Mouse (Mus musculus): Measurements from ENCODE around the gene Ttc28. TPM values are rescaled to one million over a fixed set of nuclear protein-coding genes. Genes with fewer than 3 reads are reported as not detected.
A peak's percentile ranks its signal among the peaks of the same experiment; 100 is the strongest.

Ttc28 gene
- polyA plus RNA-seq, 1 experiment = 4.8 TPM

- H3K4me3 ChIP-seq (ENCODE audit: control insufficient read depth, insufficient read depth, low read length) = no peak overlapping the region
- 78% methylated on average over 13 of the region's 13 CpGs for WGBS
- no peak for DNase-seq
- peak overlapping the region; percentile 45; the same call in 1 of the 2 replicates for H3K27ac ChIP-seq (ENCODE audit: control insufficient read depth, insufficient read depth, low read length)
- no peaks in the 10 kb centered on the region for H3K36me3 ChIP-seq (ENCODE audit: control insufficient read depth, insufficient read depth, low read length)
- TF ChIP-seq POLR2A (IDR thresholded peaks at IDR 0.05; ENCODE audit: control insufficient read depth, extremely low read depth, insufficient read depth, low read length, poor library complexity) = no peak
- TF ChIP-seq CTCF (IDR thresholded peaks at IDR 0.05; ENCODE audit: borderline replicate concordance, control insufficient read depth, extremely low read depth, insufficient read depth, low read length, poor library complexity) = no peak
- no peaks in the 10 kb centered on the region for H3K27me3 ChIP-seq (ENCODE audit: control insufficient read depth, insufficient read depth, low read length)
- peaks cover 16% of the 10 kb centered on the region for H3K4me1 ChIP-seq (replicated peaks; ENCODE audit: control insufficient read depth, insufficient read depth, low read length)
Measured at GRCm38 (mm10) chr5:111261733-111262573, 382.4 kb downstream of the Ttc28 start.

GRCm38 (mm10) chr5:111262574-111263239 lies 383.1 kb downstream of the Ttc28 start:
- 56% methylated on average over 11 of the region's 11 CpGs for WGBS
- Histone ChIP-seq H3K4me1 (replicated peaks; ENCODE audit: control insufficient read depth, insufficient read depth, low read length) (peaks cover 16% of the 10 kb centered on the region), H3K27ac (ENCODE audit: control insufficient read depth, insufficient read depth, low read length) (peak overlapping the region; percentile 45; the same call in 1 of the 2 replicates), H3K4me3 (ENCODE audit: control insufficient read depth, insufficient read depth, low read length) (no peak overlapping the region), H3K36me3 (ENCODE audit: control insufficient read depth, insufficient read depth, low read length) (no peaks in the 10 kb centered on the region), H3K27me3 (ENCODE audit: control insufficient read depth, insufficient read depth, low read length) (no peaks in the 10 kb centered on the region)
- no peak for DNase-seq
- no peak for TF ChIP-seq CTCF (IDR thresholded peaks at IDR 0.05; ENCODE audit: borderline replicate concordance, control insufficient read depth, extremely low read depth, insufficient read depth, low read length, poor library complexity)
- TF ChIP-seq POLR2A (IDR thresholded peaks at IDR 0.05; ENCODE audit: control insufficient read depth, extremely low read depth, insufficient read depth, low read length, poor library complexity) = no peak

DNA sequence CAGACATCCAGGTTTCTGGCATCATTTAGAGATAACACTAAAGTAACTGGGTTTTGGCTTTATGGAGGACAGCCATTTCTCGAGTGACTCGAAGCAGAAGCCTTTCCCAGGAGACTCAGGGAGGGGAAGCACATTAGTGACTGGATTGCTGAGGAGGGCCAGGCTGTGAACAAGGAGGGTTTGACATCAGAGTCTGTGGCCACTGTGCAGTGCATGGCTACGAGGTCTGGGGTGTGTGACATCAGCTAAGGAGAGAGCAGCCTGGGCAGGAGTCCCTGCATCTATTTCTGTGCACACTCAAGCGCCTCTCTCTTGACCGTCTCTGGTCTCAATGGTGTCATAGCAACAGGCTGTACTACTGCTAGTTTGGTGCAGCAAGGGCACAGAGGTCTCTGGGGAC lies 383.8 kb downstream of the Ttc28 start:
- WGBS = 83% methylated on average over 5 of the region's 5 CpGs
- peaks cover 16% of the 10 kb centered on the region for H3K4me1 ChIP-seq (replicated peaks; ENCODE audit: control insufficient read depth, insufficient read depth, low read length)
- DNase-seq = no peak
- no peak overlapping the region for H3K27ac ChIP-seq (ENCODE audit: control insufficient read depth, insufficient read depth, low read length)
- H3K36me3 ChIP-seq (ENCODE audit: control insufficient read depth, insufficient read depth, low read length) = no peaks in the 10 kb centered on the region
- no peaks in the 10 kb centered on the region for H3K27me3 ChIP-seq (ENCODE audit: control insufficient read depth, insufficient read depth, low read length)
- H3K4me3 ChIP-seq (ENCODE audit: control insufficient read depth, insufficient read depth, low read length) = no peak overlapping the region
- no peak for TF ChIP-seq POLR2A (IDR thresholded peaks at IDR 0.05; ENCODE audit: control insufficient read depth, extremely low read depth, insufficient read depth, low read length, poor library complexity)
- no peak for TF ChIP-seq CTCF (IDR thresholded peaks at IDR 0.05; ENCODE audit: borderline replicate concordance, control insufficient read depth, extremely low read depth, insufficient read depth, low read length, poor library complexity)

GRCm38 (mm10) chr5:111264488-111264887 lies 384.9 kb downstream of the Ttc28 start:
- WGBS = 91% methylated on average over 7 of the region's 7 CpGs
- Histone ChIP-seq H3K4me1 (replicated peaks; ENCODE audit: control insufficient read depth, insufficient read depth, low read length) (peaks cover 16% of the 10 kb centered on the region), H3K27ac (ENCODE audit: control insufficient read depth, insufficient read depth, low read length) (no peak overlapping the region)

DNA sequence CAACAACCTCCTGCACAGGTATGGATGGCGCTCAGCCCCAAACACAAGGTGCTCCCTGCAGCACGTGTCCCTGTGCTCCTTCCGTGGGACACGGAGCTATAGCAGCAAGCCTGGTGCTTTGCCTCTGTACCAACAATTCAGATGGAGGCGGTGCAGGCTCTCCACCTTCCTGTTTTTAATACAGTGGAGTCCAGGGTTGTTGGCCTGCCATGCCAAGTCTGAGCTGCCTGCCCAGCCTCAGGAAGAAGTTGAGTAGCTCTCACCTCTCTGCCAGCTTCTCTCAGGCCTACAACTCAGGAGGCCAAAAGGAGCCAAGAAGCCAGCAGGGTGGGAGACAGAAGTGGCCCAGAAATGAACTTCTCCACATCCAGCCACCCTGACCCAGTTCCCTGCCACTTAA lies 387.1 kb downstream of the Ttc28 start:
- H3K27me3 ChIP-seq (ENCODE audit: control insufficient read depth, insufficient read depth, low read length) = no peaks in the 10 kb centered on the region
- 98% methylated on average over 5 of the region's 5 CpGs for whole genome bisulfite sequencing
- peaks cover 16% of the 10 kb centered on the region for H3K4me1 ChIP-seq (replicated peaks; ENCODE audit: control insufficient read depth, insufficient read depth, low read length)
- no peak overlapping the region for H3K27ac ChIP-seq (ENCODE audit: control insufficient read depth, insufficient read depth, low read length)
- H3K36me3 ChIP-seq (ENCODE audit: control insufficient read depth, insufficient read depth, low read length) = no peaks in the 10 kb centered on the region
- TF ChIP-seq CTCF (IDR thresholded peaks at IDR 0.05; ENCODE audit: borderline replicate concordance, control insufficient read depth, extremely low read depth, insufficient read depth, low read length, poor library complexity) = no peak
- no peak for TF ChIP-seq POLR2A (IDR thresholded peaks at IDR 0.05; ENCODE audit: control insufficient read depth, extremely low read depth, insufficient read depth, low read length, poor library complexity)
- H3K4me3 ChIP-seq (ENCODE audit: control insufficient read depth, insufficient read depth, low read length) = no peak overlapping the region
- no peak for DNase-seq

More at GRCm38 (mm10) chr5:111264488-111264887, 384.9 kb downstream of the Ttc28 start:
- Histone ChIP-seq H3K4me3 (ENCODE audit: control insufficient read depth, insufficient read depth, low read length) (no peak overlapping the region), H3K27me3 (ENCODE audit: control insufficient read depth, insufficient read depth, low read length) (no peaks in the 10 kb centered on the region), H3K36me3 (ENCODE audit: control insufficient read depth, insufficient read depth, low read length) (no peaks in the 10 kb centered on the region)
- no peak for DNase-seq
- no peak for TF ChIP-seq POLR2A (IDR thresholded peaks at IDR 0.05; ENCODE audit: control insufficient read depth, extremely low read depth, insufficient read depth, low read length, poor library complexity)
- TF ChIP-seq CTCF (IDR thresholded peaks at IDR 0.05; ENCODE audit: borderline replicate concordance, control insufficient read depth, extremely low read depth, insufficient read depth, low read length, poor library complexity) = no peak

- DNase-seq = no peak
- peaks cover 16% of the 10 kb centered on the region for H3K4me1 ChIP-seq (replicated peaks; ENCODE audit: control insufficient read depth, insufficient read depth, low read length)
- H3K27ac ChIP-seq (ENCODE audit: control insufficient read depth, insufficient read depth, low read length) = no peak overlapping the region
- no peaks in the 10 kb centered on the region for H3K27me3 ChIP-seq (ENCODE audit: control insufficient read depth, insufficient read depth, low read length)
- no peaks in the 10 kb centered on the region for H3K36me3 ChIP-seq (ENCODE audit: control insufficient read depth, insufficient read depth, low read length)
- no peak overlapping the region for H3K4me3 ChIP-seq (ENCODE audit: control insufficient read depth, insufficient read depth, low read length)
- no peak for TF ChIP-seq CTCF (IDR thresholded peaks at IDR 0.05; ENCODE audit: borderline replicate concordance, control insufficient read depth, extremely low read depth, insufficient read depth, low read length, poor library complexity)
- TF ChIP-seq POLR2A (IDR thresholded peaks at IDR 0.05; ENCODE audit: control insufficient read depth, extremely low read depth, insufficient read depth, low read length, poor library complexity) = no peak
- WGBS = 79% methylated on average over 3 of the region's 3 CpGs
Measured at GRCm38 (mm10) chr5:111267100-111267499, 387.5 kb downstream of the Ttc28 start.
